Mouse (Mus musculus) brain, embryonic 14.5 days (tissue): Measurements from ENCODE around the gene E2f4.

ENCODE experiments used
- CTCF ChIP-seq: fragments of 200-500 bp; IDR thresholded peaks from 2 replicates; pipeline ENCODE4 v1.5.1; 2012; ENCODE audit warnings: inconsistent platforms, mild to moderate bottlenecking, moderate library complexity, borderline replicate concordance; ENCODE audit not compliant: insufficient read depth, insufficient read length; ENCODE audit errors: extremely low read depth
- POLR2A ChIP-seq: fragments of 200-500 bp; IDR thresholded peaks from 2 replicates; pipeline ENCODE4 v1.6.1; 2012; ENCODE audit warnings: mild to moderate bottlenecking, inconsistent platforms, borderline replicate concordance; ENCODE audit not compliant: poor library complexity, insufficient read depth, insufficient read length, severe bottlenecking; ENCODE audit errors: extremely low read depth

DNA sequence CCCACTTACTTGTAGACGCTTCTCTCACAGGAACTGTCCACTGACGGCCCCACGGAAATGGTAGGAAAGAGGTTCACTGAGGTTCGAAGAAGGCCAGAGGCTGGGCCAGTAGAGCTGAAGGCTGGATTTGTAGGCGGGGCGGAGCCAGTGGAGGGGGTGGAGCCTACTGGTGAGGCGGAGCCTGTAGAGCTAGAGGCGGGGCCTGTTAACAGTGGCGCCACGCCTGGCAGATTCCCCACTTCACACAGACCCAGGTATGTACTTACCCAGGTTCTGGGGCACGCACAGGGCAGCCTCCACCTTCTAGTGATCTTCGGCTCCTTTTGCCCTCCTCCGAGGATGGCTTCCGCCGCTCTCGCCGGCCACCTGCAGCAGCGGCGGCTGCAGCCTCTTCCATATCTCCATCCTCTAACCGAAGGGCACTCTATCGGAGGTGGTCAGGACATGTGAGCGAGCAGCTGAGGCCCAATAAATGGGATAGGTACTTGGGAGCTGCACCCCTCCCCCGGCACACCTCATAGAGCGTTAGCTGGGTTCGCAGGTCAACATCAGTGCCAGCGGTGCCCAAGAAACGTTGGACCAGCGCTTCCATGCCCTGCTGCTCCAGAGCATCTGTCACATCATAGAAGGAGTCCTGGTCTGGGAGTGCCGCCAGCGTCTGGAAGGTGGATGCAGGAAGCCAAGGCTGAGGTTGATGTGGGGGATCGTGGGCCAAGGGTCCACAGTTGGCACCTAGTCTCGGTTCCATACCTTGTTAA lies 39.1 kb downstream of the E2f4 start:
- TF ChIP-seq POLR2A (no peak), CTCF (no peak)
